Comparison of ENCODE assay signal across 25 mouse cellular contexts in genomic region chr11:100385016-100385415, GRCm38 (mm10). TPM values are rescaled to one million over a fixed set of nuclear protein-coding genes. Genes with fewer than 3 reads are reported as not detected.
DNase-seq lines count a peak whose midpoint lies in the region; ATAC-seq and TF ChIP-seq lines count a peak whose summit lies in the region.
"Had no signal": no experiment of that assay in that cellular context is flagged by ENCODE, and none has a peak within 500 bp of the region (broad histone marks: within the 10 kb centered on the region; RNA-seq: fewer than 3 reads in every experiment).

No protein-coding gene starts in this region.

- no peak for TF ChIP-seq EP300 in lung, postnatal 0 days (IDR thresholded peaks at IDR 0.05)

- no peak overlapping the region for H3K4me2 ChIP-seq in lung, embryonic 16.5 days (ENCODE audit: low read depth, low read length)
- H3K4me2 ChIP-seq in lung, postnatal 0 days (replicated peaks; ENCODE audit: low read depth, low read length) = no peak overlapping the region
- H3K4me2 ChIP-seq: embryonic facial prominence, embryonic 12.5 days; forebrain, embryonic 15.5 days; hindbrain, embryonic 13.5 days; intestine, embryonic 15.5 days had no signal

- H3K9ac ChIP-seq in lung, embryonic 16.5 days (ENCODE audit: low read length) = 0 out of 2 replicates have a peak overlapping the region, but pooled peaks have one; percentile 32
- no peak overlapping the region for H3K9ac ChIP-seq in lung, postnatal 0 days (replicated peaks; ENCODE audit: low read depth)
- H3K9ac ChIP-seq: embryonic facial prominence, embryonic 12.5 days; forebrain, embryonic 15.5 days; hindbrain, embryonic 13.5 days; intestine, embryonic 15.5 days had no signal

- H3K27me3 ChIP-seq in lung, embryonic 16.5 days (ENCODE audit: control insufficient read depth, insufficient read depth, low read depth, low read length) = no peaks in the 10 kb centered on the region
- H3K27me3 ChIP-seq in lung, postnatal 0 days (replicated peaks; ENCODE audit: insufficient read depth, low read length) = no peaks in the 10 kb centered on the region
- H3K27me3 ChIP-seq: embryonic facial prominence, embryonic 12.5 days; forebrain, embryonic 15.5 days; hindbrain, embryonic 13.5 days; intestine, embryonic 15.5 days; Patski had no signal

- H3K27ac ChIP-seq in gastrocnemius, adult 2 months = 0 out of 2 replicates have a peak overlapping the region, but pooled peaks have one; percentile 43
- no peak overlapping the region for H3K27ac ChIP-seq in lung, embryonic 16.5 days (ENCODE audit: low read length)
- no peak overlapping the region for H3K27ac ChIP-seq in lung, postnatal 0 days (ENCODE audit: low read length)
- H3K27ac ChIP-seq: embryonic facial prominence, embryonic 12.5 days; forebrain, embryonic 15.5 days; heart, adult 2 months; hindbrain, embryonic 13.5 days; intestine, embryonic 15.5 days had no signal

- TF ChIP-seq CTCF in gastrocnemius, adult 2 months (IDR thresholded peaks at IDR 0.05) = no peak
- TF ChIP-seq CTCF in lung, postnatal 0 days (IDR thresholded peaks at IDR 0.05) = no peak

- 94% methylated on average over 3 of the region's 3 CpGs for WGBS in lung, embryonic 16.5 days
- 96% methylated on average over 3 of the region's 3 CpGs for WGBS in lung, postnatal 0 days

- intact Hi-C loops in gastrocnemius, adult 2 months (cut with DNase I) = no loop called here

- no peak overlapping the region for H3K4me3 ChIP-seq in gastrocnemius, adult 2 months
- H3K4me3 ChIP-seq in lung, embryonic 16.5 days (ENCODE audit: low read length) = no peak overlapping the region
- no peak overlapping the region for H3K4me3 ChIP-seq in lung, postnatal 0 days (ENCODE audit: low read depth, low read length)
- H3K4me3 ChIP-seq: embryonic facial prominence, embryonic 12.5 days; forebrain, embryonic 15.5 days; heart, adult 2 months; hindbrain, embryonic 13.5 days; intestine, embryonic 15.5 days had no signal

- no peak for DNase-seq in gastrocnemius, adult 2 months
- no peak for DNase-seq in gastrocnemius, postnatal 4 days (ENCODE audit: low spot score in 2 of 2)
- no peak for DNase-seq in lung, postnatal 0 days (ENCODE audit: low spot score)
- DNase-seq in ZHBTc4 (ENCODE audit: low read depth, low spot score) = peak; percentile 83
- no peak for DNase-seq in right cerebral cortex, postnatal 4 days
- DNase-seq in yolk sac, embryonic 10.5 days (ENCODE audit: low spot score) = no peak
- DNase-seq: adrenal gland, adult 8-10 months; adrenal gland, postnatal 36 days; cerebellum, adult 11 months; cerebellum, adult 8-10 months; cerebellum, postnatal 14 days; gastrocnemius, postnatal 10 days; heart, adult 2 months; heart, postnatal 10 days had no signal

- H3K9me3 ChIP-seq in lung, embryonic 16.5 days (ENCODE audit: control insufficient read depth, low read length) = no peaks in the 10 kb centered on the region
- no peaks in the 10 kb centered on the region for H3K9me3 ChIP-seq in lung, postnatal 0 days (ENCODE audit: low read length)
- H3K9me3 ChIP-seq: embryonic facial prominence, embryonic 12.5 days; forebrain, embryonic 15.5 days; hindbrain, embryonic 13.5 days; intestine, embryonic 15.5 days had no signal

- peaks cover 48% of the 10 kb centered on the region for H3K36me3 ChIP-seq in lung, embryonic 16.5 days (ENCODE audit: control insufficient read depth, insufficient read depth, low read length)
- H3K36me3 ChIP-seq in lung, postnatal 0 days (ENCODE audit: insufficient read depth, low read length) = peaks cover 37% of the 10 kb centered on the region

- no peak for ATAC-seq in lung, embryonic 16.5 days (ENCODE audit: low read depth)
- ATAC-seq in lung, postnatal 0 days = no peak
- ATAC-seq: forebrain, embryonic 15.5 days; intestine, embryonic 15.5 days; Patski had no signal

- peaks cover 40% of the 10 kb centered on the region for H3K4me1 ChIP-seq in lung, embryonic 16.5 days (replicated peaks; ENCODE audit: control insufficient read depth, insufficient read depth, low read length)
- H3K4me1 ChIP-seq in lung, postnatal 0 days (ENCODE audit: insufficient read depth, low read depth, low read length) = peaks cover 36% of the 10 kb centered on the region

RNA-seq across cellular contexts. Expression of gene Jup, which starts 12.5 kb away (rescaled TPM):
- total RNA-seq in gastrocnemius, adult 2 months (2021) = 100 to 1,000 TPM in 1 of 2 experiments, 10 to 100 TPM in 1; 68.6 to 104 TPM
- 10 to 100 TPM; 80.4 to 91.4 TPM for total RNA-seq in gastrocnemius, postnatal 4 days (2021)
- polyA plus RNA-seq in lung, embryonic 16.5 days (2015; fragmentation: Nextera tagmentation; extraction: Ambion mirVana) = 165 and 167 TPM in 2 replicates
- polyA plus RNA-seq in lung, postnatal 0 days (2015; fragmentation: Nextera tagmentation; extraction: Ambion mirVana) = 231 and 251 TPM in 2 replicates

RNA-seq across cellular contexts. Expression of gene Hap1, which starts 29.1 kb away (rescaled TPM):
- under 1 TPM in 1 of 2 experiments, not detected in 1; 0.14 TPM for total RNA-seq in gastrocnemius, adult 2 months (2021)
- total RNA-seq in gastrocnemius, postnatal 4 days (2021) = 1 to 10 TPM; 1.5 to 1.7 TPM
- 19.2 and 19.7 TPM in 2 replicates for polyA plus RNA-seq in lung, embryonic 16.5 days (2015; fragmentation: Nextera tagmentation; extraction: Ambion mirVana)
- 6.4 and 6.5 TPM in 2 replicates for polyA plus RNA-seq in lung, postnatal 0 days (2015; fragmentation: Nextera tagmentation; extraction: Ambion mirVana)
- total RNA-seq: common myeloid progenitor, adult 5-6 weeks; hematopoietic stem cell, adult 5-6 weeks had no signal

RNA-seq across cellular contexts. Expression of gene P3h4, which starts 29.6 kb away (rescaled TPM):
- 1 to 10 TPM; 2.0 to 4.6 TPM for total RNA-seq in gastrocnemius, adult 2 months (2021)
- total RNA-seq in gastrocnemius, postnatal 4 days (2021) = 10 to 100 TPM; 27.4 to 29.4 TPM
- 68.3 and 68.8 TPM in 2 replicates for polyA plus RNA-seq in lung, embryonic 16.5 days (2015; fragmentation: Nextera tagmentation; extraction: Ambion mirVana)
- polyA plus RNA-seq in lung, postnatal 0 days (2015; fragmentation: Nextera tagmentation; extraction: Ambion mirVana) = 44.9 and 47.1 TPM in 2 replicates

RNA-seq across cellular contexts. Expression of gene Fkbp10, which starts 30.5 kb away (rescaled TPM):
- total RNA-seq in gastrocnemius, adult 2 months (2021) = 1 to 10 TPM; 1.9 to 4.5 TPM
- 10 to 100 TPM; 86.4 TPM for total RNA-seq in gastrocnemius, postnatal 4 days (2021)
- 148 and 152 TPM in 2 replicates for polyA plus RNA-seq in lung, embryonic 16.5 days (2015; fragmentation: Nextera tagmentation; extraction: Ambion mirVana)
- 75.6 and 86.5 TPM in 2 replicates for polyA plus RNA-seq in lung, postnatal 0 days (2015; fragmentation: Nextera tagmentation; extraction: Ambion mirVana)
- total RNA-seq: common myeloid progenitor, adult 5-6 weeks had no signal

RNA-seq across cellular contexts. Expression of gene Gast, which starts 50.8 kb away (rescaled TPM):
- total RNA-seq in gastrocnemius, adult 2 months (2021) = not detected
- total RNA-seq in gastrocnemius, postnatal 4 days (2021) = not detected
- not detected in 2 replicates for polyA plus RNA-seq in lung, embryonic 16.5 days (2015; fragmentation: Nextera tagmentation; extraction: Ambion mirVana)
- not detected in 2 replicates for polyA plus RNA-seq in lung, postnatal 0 days (2015; fragmentation: Nextera tagmentation; extraction: Ambion mirVana)
- total RNA-seq: adrenal gland, adult 8-10 months; adrenal gland, postnatal 36 days; common myeloid progenitor, adult 5-6 weeks; gastrocnemius, postnatal 10 days; heart, adult 2 months; heart, postnatal 10 days; hematopoietic stem cell, adult 5-6 weeks had no signal
- polyA plus RNA-seq: C2C12; embryonic facial prominence, embryonic 12.5 days; gonadal fat pad, adult 2 months; heart, adult 2 months; heart, embryonic 14.5 days; Patski had no signal

Comparison
In these comparisons a context has a peak if more than half of its experiments do, and no peak if none do; other contexts are left out.
1. RNA of gene P3h4, which starts 29.6 kb away (total RNA-seq): 27.4 to 29.4 TPM in gastrocnemius, postnatal 4 days; 2.0 to 4.6 TPM in gastrocnemius, adult 2 months; every median in the first group is over 4 times any median in the second.